Mouse (Mus musculus): Measurements from ENCODE around the gene Gm973. TPM values are rescaled to one million over a fixed set of nuclear protein-coding genes. Genes with fewer than 3 reads are reported as not detected.

The Gm973 gene
- polyA plus RNA-seq, 1 experiment: 0.13 TPM

GRCm38 (mm10) chr1:59549036-59549675 lies 33.1 kb downstream of the Gm973 start:
- WGBS: 93% methylated on average over 7 of the region's 7 CpGs
- H3K4me3 ChIP-seq (ENCODE audit: low read depth, low read length): no peak overlapping the region
- no peak for TF ChIP-seq POLR2A (IDR thresholded peaks at IDR 0.05; ENCODE audit: low read depth, low read length)
- no peak for TF ChIP-seq CTCF (IDR thresholded peaks at IDR 0.05; ENCODE audit: extremely low read depth, insufficient read length, insufficient replicate concordance, low read depth, low read length)

GRCm38 (mm10) chr1:59550227-59550626 lies 34.2 kb downstream of the Gm973 start:
- no peaks in the 10 kb centered on the region for H3K36me3 ChIP-seq (ENCODE audit: control insufficient read depth, insufficient read depth, low read length)
- H3K4me1 ChIP-seq (ENCODE audit: control insufficient read depth, insufficient read depth, insufficient read length, low read length): no peaks in the 10 kb centered on the region
- no peaks in the 10 kb centered on the region for H3K27me3 ChIP-seq (ENCODE audit: control insufficient read depth, insufficient read depth, low read length)
- H3K4me3 ChIP-seq (ENCODE audit: low read depth, low read length): no peak overlapping the region
- 41% methylated on average over 6 of the region's 6 CpGs for WGBS
- TF ChIP-seq POLR2A (IDR thresholded peaks at IDR 0.05; ENCODE audit: low read depth, low read length): no peak
- no peak for TF ChIP-seq CTCF (IDR thresholded peaks at IDR 0.05; ENCODE audit: extremely low read depth, insufficient read length, insufficient replicate concordance, low read depth, low read length)
- no peak overlapping the region for H3K27ac ChIP-seq (ENCODE audit: insufficient read depth, low read depth, low read length)

More at GRCm38 (mm10) chr1:59549036-59549675, 33.1 kb downstream of the Gm973 start:
- Histone ChIP-seq H3K27ac (ENCODE audit: insufficient read depth, low read depth, low read length) (no peak overlapping the region), H3K36me3 (ENCODE audit: control insufficient read depth, insufficient read depth, low read length) (no peaks in the 10 kb centered on the region), H3K4me1 (ENCODE audit: control insufficient read depth, insufficient read depth, insufficient read length, low read length) (no peaks in the 10 kb centered on the region), H3K27me3 (ENCODE audit: control insufficient read depth, insufficient read depth, low read length) (no peaks in the 10 kb centered on the region)

GRCm38 (mm10) chr1:59550996-59551395 lies 34.9 kb downstream of the Gm973 start:
- H3K4me3 ChIP-seq (ENCODE audit: low read depth, low read length): no peak overlapping the region
- no peaks in the 10 kb centered on the region for H3K36me3 ChIP-seq (ENCODE audit: control insufficient read depth, insufficient read depth, low read length)
- no peak overlapping the region for H3K27ac ChIP-seq (ENCODE audit: insufficient read depth, low read depth, low read length)
- no peaks in the 10 kb centered on the region for H3K27me3 ChIP-seq (ENCODE audit: control insufficient read depth, insufficient read depth, low read length)
- 80% methylated on average over 11 of the region's 11 CpGs for WGBS
- H3K4me1 ChIP-seq (ENCODE audit: control insufficient read depth, insufficient read depth, insufficient read length, low read length): no peaks in the 10 kb centered on the region
- TF ChIP-seq POLR2A (IDR thresholded peaks at IDR 0.05; ENCODE audit: low read depth, low read length) (no peak), CTCF (IDR thresholded peaks at IDR 0.05; ENCODE audit: extremely low read depth, insufficient read length, insufficient replicate concordance, low read depth, low read length) (no peak)

GRCm38 (mm10) chr1:59553708-59554107 lies 37.6 kb downstream of the Gm973 start:
- no peaks in the 10 kb centered on the region for H3K36me3 ChIP-seq (ENCODE audit: control insufficient read depth, insufficient read depth, low read length)
- no peak overlapping the region for H3K4me3 ChIP-seq (ENCODE audit: low read depth, low read length)
- H3K27me3 ChIP-seq (ENCODE audit: control insufficient read depth, insufficient read depth, low read length): no peaks in the 10 kb centered on the region
- TF ChIP-seq CTCF (IDR thresholded peaks at IDR 0.05; ENCODE audit: extremely low read depth, insufficient read length, insufficient replicate concordance, low read depth, low read length): no peak
- TF ChIP-seq POLR2A (IDR thresholded peaks at IDR 0.05; ENCODE audit: low read depth, low read length): no peak
- WGBS: 77% methylated on average over 5 of the region's 5 CpGs
- H3K4me1 ChIP-seq (ENCODE audit: control insufficient read depth, insufficient read depth, insufficient read length, low read length): no peaks in the 10 kb centered on the region
- H3K27ac ChIP-seq (ENCODE audit: insufficient read depth, low read depth, low read length): no peak overlapping the region

- no peak overlapping the region for H3K4me3 ChIP-seq (ENCODE audit: low read depth, low read length)
- 81% methylated on average over 2 of the region's 2 CpGs for WGBS
- H3K27ac ChIP-seq (ENCODE audit: insufficient read depth, low read depth, low read length): no peak overlapping the region
- no peaks in the 10 kb centered on the region for H3K27me3 ChIP-seq (ENCODE audit: control insufficient read depth, insufficient read depth, low read length)
- TF ChIP-seq CTCF (IDR thresholded peaks at IDR 0.05; ENCODE audit: extremely low read depth, insufficient read length, insufficient replicate concordance, low read depth, low read length): no peak
- no peak for TF ChIP-seq POLR2A (IDR thresholded peaks at IDR 0.05; ENCODE audit: low read depth, low read length)
- H3K4me1 ChIP-seq (ENCODE audit: control insufficient read depth, insufficient read depth, insufficient read length, low read length): no peaks in the 10 kb centered on the region
- no peaks in the 10 kb centered on the region for H3K36me3 ChIP-seq (ENCODE audit: control insufficient read depth, insufficient read depth, low read length)
Measured at GRCm38 (mm10) chr1:59563581-59563980, 47.5 kb downstream of the Gm973 start.

GRCm38 (mm10) chr1:59565804-59566203 lies 49.7 kb downstream of the Gm973 start:
- H3K4me1 ChIP-seq (ENCODE audit: control insufficient read depth, insufficient read depth, insufficient read length, low read length): no peaks in the 10 kb centered on the region; the same call in 1 of the 2 replicates
- no peak for TF ChIP-seq POLR2A (IDR thresholded peaks at IDR 0.05; ENCODE audit: low read depth, low read length)
- no peak for TF ChIP-seq CTCF (IDR thresholded peaks at IDR 0.05; ENCODE audit: extremely low read depth, insufficient read length, insufficient replicate concordance, low read depth, low read length)
- no peaks in the 10 kb centered on the region for H3K27me3 ChIP-seq (ENCODE audit: control insufficient read depth, insufficient read depth, low read length)
- WGBS: 71% methylated on average over 5 of the region's 5 CpGs
- no peak overlapping the region for H3K27ac ChIP-seq (ENCODE audit: insufficient read depth, low read depth, low read length)
- no peak overlapping the region for H3K4me3 ChIP-seq (ENCODE audit: low read depth, low read length)
- H3K36me3 ChIP-seq (ENCODE audit: control insufficient read depth, insufficient read depth, low read length): no peaks in the 10 kb centered on the region

- no peak for TF ChIP-seq CTCF (IDR thresholded peaks at IDR 0.05; ENCODE audit: extremely low read depth, insufficient read length, insufficient replicate concordance, low read depth, low read length)
- TF ChIP-seq POLR2A (IDR thresholded peaks at IDR 0.05; ENCODE audit: low read depth, low read length): no peak
- Histone ChIP-seq H3K27me3 (ENCODE audit: control insufficient read depth, insufficient read depth, low read length) (no peaks in the 10 kb centered on the region), H3K4me1 (ENCODE audit: control insufficient read depth, insufficient read depth, insufficient read length, low read length) (peaks cover 2% of the 10 kb centered on the region; the same call in 1 of the 2 replicates), H3K4me3 (ENCODE audit: low read depth, low read length) (no peak overlapping the region), H3K36me3 (ENCODE audit: control insufficient read depth, insufficient read depth, low read length) (no peaks in the 10 kb centered on the region), H3K27ac (ENCODE audit: insufficient read depth, low read depth, low read length) (no peak overlapping the region)
- 85% methylated on average over 7 of the region's 7 CpGs for whole genome bisulfite sequencing
Measured at GRCm38 (mm10) chr1:59566281-59566680, 50.2 kb downstream of the Gm973 start.

All from small intestine, adult 2 months (tissue).